Comparison of ENCODE assay signal across 8 mouse cellular contexts in the genomic region with DNA sequence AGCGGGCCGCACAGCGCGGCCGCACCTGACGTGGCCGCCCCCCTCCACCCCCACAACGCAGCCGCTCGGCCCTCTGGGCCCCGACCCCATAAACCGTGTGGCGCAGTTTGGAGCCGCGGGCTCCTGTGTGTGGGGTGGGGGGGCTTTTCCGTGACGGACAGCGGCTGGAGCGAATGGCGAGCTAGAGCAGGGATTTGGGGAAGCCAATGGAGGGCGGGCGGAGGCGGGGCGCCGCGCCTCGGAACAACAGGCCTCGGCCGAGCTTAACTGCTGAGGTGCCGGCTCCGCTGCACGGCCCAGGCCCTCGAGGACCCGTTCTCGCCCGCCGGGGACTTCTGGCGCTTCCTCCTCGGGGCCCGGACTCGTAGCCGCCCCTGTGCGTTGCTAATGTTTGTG. TPM values are rescaled to one million over a fixed set of nuclear protein-coding genes. Genes with fewer than 3 reads are reported as not detected.
A peak's percentile ranks its signal among the peaks of the same experiment; 100 is the strongest.
DNase-seq lines count a peak whose midpoint lies in the region; ATAC-seq lines count a peak whose summit lies in the region.

No protein-coding gene starts in this region.

- DNase-seq in adrenal gland, adult 2 months: peak; percentile 93
- DNase-seq in embryo, embryonic 10.5 days (ENCODE audit: low spot score): peak; percentile 92
- peak; percentile 94 for DNase-seq in gastrocnemius, postnatal 14 days
- peak; percentile 89 to 90 for DNase-seq in left cerebral cortex, postnatal 25 days (ENCODE audit: low spot score in 2 of 2)
- DNase-seq in mesoderm, embryonic 11.5 days (ENCODE audit: low read depth, low spot score): peak; percentile 93
- DNase-seq in right cerebral cortex, postnatal 36 days (ENCODE audit: low spot score in 2 of 2): peak; percentile 82
- DNase-seq in urinary bladder, postnatal 4 days (ENCODE audit: low spot score in 2 of 2): peak; percentile 87 to 94

- intact Hi-C loops in gastrocnemius, postnatal 14 days (cut with DNase I; ENCODE audit: low total_unique reads): no loop called here
- intact Hi-C loops in left cerebral cortex, postnatal 25 days (cut with DNase I): loop anchor here (1.0 to 2.0 kb wide), 2 partner anchors 17 to 121 kb away; a partner anchor contains a TSS

- peak; percentile 39 for ATAC-seq in inflammation-experienced regulatory T-cells, adult 6 months

RNA-seq across cellular contexts. Expression of a gene that starts 0.7 kb away (rescaled TPM):
- total RNA-seq in adrenal gland, adult 2 months (2021): 100 to 1,000 TPM; 211 to 277 TPM
- polyA plus RNA-seq in adrenal gland, adult 2 months (2012; rRNA removed): 887 and 1,091 TPM in 2 replicates
- total RNA-seq in gastrocnemius, postnatal 14 days (2021): 10 to 100 TPM; 58.7 to 62.1 TPM
- 100 to 1,000 TPM; 722 to 762 (median 736) TPM for polyA plus RNA-seq in inflammation-experienced regulatory T-cells, adult 6 months (2017; shearing (Covaris generic))
- total RNA-seq in left cerebral cortex, postnatal 25 days (2021): 100 to 1,000 TPM; 109 to 112 TPM

RNA-seq across cellular contexts. Expression of a gene that starts 16.0 kb away (rescaled TPM):
- total RNA-seq in adrenal gland, adult 2 months (2021): 10 to 100 TPM; 14.4 to 18.3 TPM
- polyA plus RNA-seq in adrenal gland, adult 2 months (2012; rRNA removed): 25.1 and 32.5 TPM in 2 replicates
- 1 to 10 TPM; 7.6 to 9.7 TPM for total RNA-seq in gastrocnemius, postnatal 14 days (2021)
- polyA plus RNA-seq in inflammation-experienced regulatory T-cells, adult 6 months (2017; shearing (Covaris generic)): 10 to 100 TPM in 2 of 3 experiments, 1 to 10 TPM in 1; 7.4 to 19.8 (median 18.8) TPM
- total RNA-seq in left cerebral cortex, postnatal 25 days (2021): 100 to 1,000 TPM; 132 to 133 TPM

RNA-seq across cellular contexts. Expression of a gene that starts 20.9 kb away (rescaled TPM):
- total RNA-seq in adrenal gland, adult 2 months (2021): 10 to 100 TPM; 41.7 to 44.2 TPM
- polyA plus RNA-seq in adrenal gland, adult 2 months (2012; rRNA removed): 35.1 and 40.6 TPM in 2 replicates
- 1 to 10 TPM; 6.0 to 6.4 TPM for total RNA-seq in gastrocnemius, postnatal 14 days (2021)
- polyA plus RNA-seq in inflammation-experienced regulatory T-cells, adult 6 months (2017; shearing (Covaris generic)): 1 to 10 TPM in 1 of 3 experiments, not detected in 2; 1.3 TPM
- total RNA-seq in left cerebral cortex, postnatal 25 days (2021): 1 to 10 TPM; 1.6 to 2.2 TPM

RNA-seq across cellular contexts. Expression of a gene that starts 53.5 kb away (rescaled TPM):
- total RNA-seq in adrenal gland, adult 2 months (2021): 1 to 10 TPM; 3.1 to 4.2 TPM
- polyA plus RNA-seq in adrenal gland, adult 2 months (2012; rRNA removed): 2.8 and 3.7 TPM in 2 replicates
- total RNA-seq in gastrocnemius, postnatal 14 days (2021): under 1 TPM; 0.53 to 0.89 TPM
- 100 to 1,000 TPM; 292 to 493 (median 317) TPM for polyA plus RNA-seq in inflammation-experienced regulatory T-cells, adult 6 months (2017; shearing (Covaris generic))
- total RNA-seq in left cerebral cortex, postnatal 25 days (2021): 1 to 10 TPM; 5.5 to 6.7 TPM

Comparison
In these comparisons a context has a peak if more than half of its experiments do, and no peak if none do; other contexts are left out.
1. Peak in every context shown above with its lines: DNase-seq and ATAC-seq.
2. RNA of a gene that starts 16.0 kb away (total RNA-seq): 132 to 133 TPM in left cerebral cortex, postnatal 25 days; 14.4 to 18.3 TPM in adrenal gland, adult 2 months and 7.6 to 9.7 TPM in gastrocnemius, postnatal 14 days; every median in the first group is over 4 times any median in the second.
3. RNA of a gene that starts 20.9 kb away (total RNA-seq): 41.7 to 44.2 TPM in adrenal gland, adult 2 months; 6.0 to 6.4 TPM in gastrocnemius, postnatal 14 days and 1.6 to 2.2 TPM in left cerebral cortex, postnatal 25 days; every median in the first group is over 4 times any median in the second.